Mouse (Mus musculus) frontal cortex, postnatal 25 days (tissue): ENCODE data around the gene C1rl.
A peak's percentile ranks its signal among the peaks of the same experiment; 100 is the strongest.
"Not testable (repeated sequence)": the region's sequence is repeated elsewhere in the genome, so short reads cannot be mapped to it uniquely, and the experiment has no call there.

Source experiments
- DNase-seq, 2 experiments: peaks; one replicate each; pipeline ENCODE4 v3.0.0; 2022; ENCODE audit warnings: low spot score in 2 of 2

Gene C1rl

GRCm38 (mm10) chr6:124492842-124493561 lies at the start of gene C1rl:
C1rl (plus strand) TSS chr6:124493113.
- peak; percentile 59 to 66 for DNase-seq

GRCm38 (mm10) chr6:124443338-124443737 lies 49.6 kb upstream of the C1rl start:
- DNase-seq = no peak

GRCm38 (mm10) chr6:124446024-124446423 lies 46.9 kb upstream of the C1rl start:
- DNase-seq = no peak

GRCm38 (mm10) chr6:124446459-124446858 lies 46.5 kb upstream of the C1rl start:
- no peak for DNase-seq

- no peak for DNase-seq
Observed at GRCm38 (mm10) chr6:124447356-124447755, 45.6 kb upstream of the C1rl start.

DNA sequence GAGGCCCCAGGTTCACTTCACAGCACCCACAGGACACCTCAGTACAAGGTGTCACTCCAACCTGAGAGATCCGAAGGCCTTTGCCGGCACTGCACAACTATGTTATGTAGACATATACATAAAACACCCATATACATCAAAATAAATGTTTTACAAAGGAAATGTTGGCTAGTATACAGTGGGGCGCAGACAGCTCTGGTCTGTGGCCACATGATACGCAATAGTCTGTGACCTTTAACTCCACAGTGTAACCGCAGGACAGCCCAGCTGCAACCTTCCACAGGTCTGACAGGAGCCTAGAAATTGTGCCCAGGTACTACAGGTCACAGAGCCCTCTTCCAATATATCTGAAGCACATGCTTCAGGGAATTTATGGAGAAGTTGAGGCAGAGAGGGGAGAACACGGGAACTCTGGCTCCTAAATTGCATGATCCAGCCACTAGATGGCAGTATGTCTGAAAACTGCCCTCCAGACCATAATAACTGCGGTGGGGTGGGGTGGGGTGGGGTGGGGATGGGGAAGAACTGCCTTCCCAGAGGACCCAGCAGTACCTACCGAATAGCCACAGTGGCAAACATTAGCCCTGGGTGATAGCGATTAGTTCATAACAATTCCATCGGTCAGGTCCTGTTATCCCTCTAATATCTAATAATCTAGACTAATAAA lies 44.6 kb upstream of the C1rl start:
- no peak for DNase-seq

DNA sequence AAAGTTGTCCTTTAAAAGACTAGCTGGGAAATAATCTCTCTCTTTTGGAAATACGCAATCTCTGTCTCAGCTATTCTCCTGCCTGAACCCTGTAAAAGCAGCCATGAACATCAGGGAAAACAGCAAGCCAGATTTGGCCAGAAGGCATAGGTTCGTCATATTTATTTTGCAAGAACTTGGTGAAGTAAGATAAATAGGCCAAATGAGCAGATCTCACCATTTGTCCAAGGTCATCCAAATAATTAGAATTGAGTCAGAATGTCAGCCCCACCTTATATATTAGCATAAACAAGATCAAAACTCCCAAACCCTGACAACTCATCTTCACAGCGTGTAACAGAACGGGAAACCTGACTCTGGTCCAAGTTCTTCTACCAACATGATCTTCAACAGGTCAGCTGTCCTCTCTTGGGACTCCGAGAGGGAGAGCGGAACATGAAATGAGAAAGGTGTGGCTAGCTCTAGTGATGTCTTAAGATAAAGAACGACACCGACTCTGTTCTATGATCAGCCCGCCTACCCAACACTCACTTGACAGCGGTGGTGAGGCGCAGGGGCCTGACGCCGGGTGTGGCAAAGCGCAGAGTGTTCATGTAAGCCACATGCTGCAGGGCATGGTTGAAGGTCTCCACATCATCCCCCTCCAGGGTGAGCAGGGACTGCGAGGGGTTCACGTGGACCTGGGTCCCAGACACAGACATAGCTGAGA lies 43.8 kb upstream of the C1rl start:
- DNase-seq = no peak

DNA sequence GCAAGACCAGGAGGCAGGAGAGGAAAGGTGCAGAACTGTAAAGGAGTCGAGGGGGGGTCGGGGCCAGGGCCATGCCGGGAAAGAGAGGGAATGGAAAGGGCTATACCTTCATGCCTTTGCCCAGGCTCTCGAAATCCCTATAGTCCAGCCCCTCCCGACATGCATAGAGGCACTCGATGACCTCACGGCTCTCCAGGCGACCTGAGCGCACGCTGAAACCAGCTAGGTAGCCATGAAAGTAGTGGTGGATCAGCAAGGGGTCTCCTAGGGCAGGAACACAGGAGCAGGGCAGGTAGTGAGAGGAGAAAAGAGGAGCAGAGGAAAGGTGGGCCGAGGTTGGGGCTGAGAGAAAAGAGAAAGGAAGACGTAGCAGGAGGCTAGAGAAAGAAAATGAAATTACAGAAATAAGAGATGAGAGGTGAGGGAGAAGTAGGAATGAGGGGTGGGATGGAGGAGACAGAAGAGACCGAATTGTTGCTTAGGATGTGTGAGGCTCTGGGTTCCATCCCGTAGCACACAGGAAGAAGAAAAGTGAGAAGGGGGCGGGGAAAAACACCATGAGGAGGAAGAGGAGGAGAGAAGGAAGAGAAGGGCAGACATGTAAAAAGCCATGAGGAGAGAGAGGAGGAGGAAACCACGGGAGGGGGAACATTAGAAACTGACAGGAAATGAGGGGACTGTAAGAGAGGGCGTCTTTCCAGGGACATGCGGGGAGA lies 43.1 kb upstream of the C1rl start:
- DNase-seq = no peak

DNA sequence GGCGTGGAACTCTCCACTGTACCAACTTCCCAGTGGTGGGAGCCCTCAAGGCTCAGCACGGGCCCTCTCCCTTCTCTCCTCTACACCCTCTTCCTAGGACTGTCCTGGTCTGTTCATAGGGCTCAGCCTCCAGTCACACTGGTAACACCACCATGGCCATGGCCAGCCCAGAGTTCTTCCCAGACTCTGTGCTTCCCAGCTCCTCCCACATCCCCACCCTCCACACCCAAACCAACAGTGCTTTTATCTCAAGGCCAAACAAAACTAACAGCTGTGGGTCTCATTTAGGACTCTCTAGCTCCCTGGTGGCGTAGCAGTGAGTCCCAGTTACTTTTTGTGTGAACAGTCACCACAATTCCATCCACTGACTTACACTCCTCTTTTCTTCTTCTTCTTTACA lies 40.9 kb upstream of the C1rl start:
- DNase-seq = no peak

GRCm38 (mm10) chr6:124453756-124454155 lies 39.2 kb upstream of the C1rl start:
- no peak for DNase-seq

DNA sequence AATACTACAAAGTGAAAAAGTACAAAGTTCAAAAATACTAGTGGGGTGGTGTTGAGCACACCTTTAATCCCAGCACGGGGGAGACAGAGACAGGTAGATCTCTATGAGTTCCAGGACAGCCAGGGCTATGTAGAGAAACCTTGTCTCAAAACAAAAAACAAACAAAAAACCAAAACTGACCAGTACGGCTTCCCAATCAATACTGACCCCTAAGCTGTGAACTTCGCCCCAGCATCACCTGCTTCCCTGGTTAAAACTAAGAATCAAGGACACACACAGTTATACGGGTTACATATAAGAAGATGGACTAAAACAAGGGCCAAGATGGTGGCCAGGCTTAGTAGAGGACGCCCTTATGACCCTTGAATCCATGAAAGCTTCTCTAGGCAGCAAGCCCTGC lies 36.7 kb upstream of the C1rl start:
- DNase-seq = no peak

DNA sequence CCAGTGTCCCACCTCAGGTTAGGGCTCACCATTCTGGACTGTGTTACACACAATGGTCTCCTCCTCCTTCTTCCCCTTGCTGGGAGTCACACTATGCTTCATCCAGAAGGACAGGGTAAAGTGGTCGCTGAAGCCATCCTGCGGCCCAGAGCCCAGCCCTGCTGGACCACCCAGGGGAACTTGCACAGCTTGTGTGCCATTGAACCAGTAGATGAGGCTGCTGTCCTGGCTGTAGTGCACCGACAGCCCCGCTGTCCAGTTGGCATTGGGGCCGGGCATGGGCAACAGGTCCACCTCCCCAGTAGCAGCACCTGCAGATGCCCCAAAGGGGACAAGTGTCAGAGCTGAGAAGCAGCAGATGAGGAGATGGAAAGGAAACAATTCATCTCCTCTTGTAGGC lies 35.1 kb upstream of the C1rl start:
- no peak for DNase-seq

DNA sequence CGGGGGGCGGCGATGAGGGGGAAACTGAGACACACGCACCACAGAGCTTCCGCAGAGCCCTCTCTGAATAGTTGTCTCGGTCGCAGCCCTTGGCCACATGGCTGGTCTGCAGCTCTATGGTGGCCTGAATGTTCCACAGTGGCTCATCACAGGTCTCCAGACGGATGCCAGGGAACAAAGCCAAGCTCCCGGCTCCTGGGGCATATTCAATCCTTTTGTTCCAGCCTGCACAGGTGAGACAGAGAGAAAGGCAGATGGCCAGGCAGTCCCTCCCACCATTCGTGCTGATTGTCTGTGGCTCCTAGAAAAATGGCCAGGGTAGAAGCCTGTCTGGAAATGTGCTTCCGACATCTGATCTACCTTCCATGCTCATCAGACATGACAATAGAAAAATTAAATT lies 34.4 kb upstream of the C1rl start:
- DNase-seq = no peak

GRCm38 (mm10) chr6:124459388-124459787 lies 33.5 kb upstream of the C1rl start:
- DNase-seq = no peak

DNA sequence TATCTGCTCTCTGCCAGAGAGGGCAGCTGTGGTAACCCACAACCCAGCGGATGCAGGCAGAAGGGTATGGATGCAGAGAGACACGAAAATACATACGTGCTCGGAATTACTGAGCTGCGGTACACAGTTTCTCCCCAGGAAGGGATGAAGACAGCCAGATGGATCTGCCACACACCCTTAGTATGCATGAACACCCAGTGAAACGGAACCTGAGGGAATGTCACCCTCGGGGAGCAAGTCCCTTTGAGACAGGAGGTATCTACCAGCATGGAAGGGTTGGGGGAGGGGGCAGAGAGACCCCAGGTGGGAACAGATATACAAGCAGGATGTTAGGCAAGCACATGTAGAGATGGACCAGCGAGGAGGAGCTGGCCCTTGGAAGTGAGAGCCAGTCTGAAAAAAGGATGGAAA lies 29.0 kb upstream of the C1rl start:
- peak in 1 of 2 experiments; percentile 12 for DNase-seq

- peak; percentile 79 to 87 for DNase-seq
Observed at GRCm38 (mm10) chr6:124464305-124465271, 28.3 kb upstream of the C1rl start, which contains the start of gene Clstn3. Clstn3 (minus strand) TSS chr6:124464794.

DNA sequence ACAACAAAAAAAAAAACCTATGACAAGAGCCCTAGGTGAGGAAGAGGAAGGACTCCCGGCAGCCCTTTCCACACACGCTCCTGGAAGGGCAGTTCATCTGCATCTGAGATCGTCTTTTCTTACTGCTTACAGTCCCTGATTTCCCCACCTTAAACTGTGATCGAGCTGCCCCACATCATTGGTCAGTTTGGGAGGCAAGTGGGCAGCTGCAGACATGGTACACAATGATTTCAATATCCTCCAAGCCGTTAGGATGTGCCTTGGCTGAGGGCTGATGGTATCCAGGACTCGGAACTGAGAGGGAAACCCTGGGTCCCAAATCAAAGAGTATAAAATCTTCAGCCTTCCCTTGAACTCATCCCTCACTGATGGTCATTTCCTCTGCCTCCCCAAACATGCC lies 27.6 kb upstream of the C1rl start:
- no peak for DNase-seq

DNA sequence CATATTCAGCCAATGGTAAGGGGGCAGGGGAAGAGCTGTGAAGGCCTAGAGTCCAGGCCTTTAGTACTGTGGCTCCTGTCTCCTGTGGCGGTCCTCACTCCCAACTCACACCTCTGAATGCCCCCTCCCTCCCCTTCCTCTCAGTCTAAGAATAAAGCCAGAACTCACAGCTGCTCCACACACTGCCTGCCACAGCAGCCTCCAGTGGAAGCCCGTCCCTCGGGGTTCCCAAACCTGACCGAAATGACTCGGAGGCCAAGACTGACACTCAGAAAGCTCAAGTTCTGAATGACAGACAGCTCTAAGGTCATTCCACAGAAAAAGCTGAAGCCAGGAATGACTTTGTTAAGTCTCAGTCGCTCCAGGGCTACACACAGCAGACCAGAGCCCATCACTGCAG lies 27.2 kb upstream of the C1rl start:
- DNase-seq = no peak

- DNase-seq = no peak
Observed at GRCm38 (mm10) chr6:124471121-124471520, 21.8 kb upstream of the C1rl start.

- not testable (repeated sequence) for DNase-seq
Observed at GRCm38 (mm10) chr6:124471783-124472638, 20.9 kb upstream of the C1rl start.
